In the genomic region with DNA sequence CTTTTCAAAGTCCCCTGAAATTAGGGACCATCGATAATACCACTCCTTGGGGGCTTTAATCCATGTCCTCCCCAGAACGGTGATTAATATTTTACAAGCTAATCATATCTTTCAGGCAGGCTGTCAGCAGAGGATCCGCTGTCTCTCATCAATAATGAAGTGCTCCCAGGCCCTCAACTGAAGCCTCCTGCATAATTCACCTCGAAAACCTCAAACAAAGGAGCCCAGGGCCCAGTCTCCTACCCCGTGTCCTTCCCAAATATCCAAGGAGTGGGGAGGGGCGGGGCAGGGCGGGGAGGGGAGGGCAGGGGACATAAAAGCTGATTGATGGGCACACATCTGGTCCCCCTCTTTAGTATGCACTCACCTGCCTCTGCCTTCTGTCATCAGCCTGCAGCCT, we compare ENCODE assay signal across 19 mouse cellular contexts. TPM values are rescaled to one million over a fixed set of nuclear protein-coding genes. Genes with fewer than 3 reads are reported as not detected.
DNase-seq lines count a peak whose midpoint lies in the region; ATAC-seq and TF ChIP-seq lines count a peak whose summit lies in the region.
"Had no signal": no experiment of that assay in that cellular context is flagged by ENCODE, and none has a peak within 500 bp of the region (broad histone marks: within the 10 kb centered on the region; RNA-seq: fewer than 3 reads in every experiment).

No protein-coding gene starts in this region.

- no peaks in the 10 kb centered on the region for H3K36me3 ChIP-seq in hindbrain, embryonic 10.5 days
- no peaks in the 10 kb centered on the region for H3K36me3 ChIP-seq in hindbrain, postnatal 0 days (ENCODE audit: insufficient read depth, low read length)
- H3K36me3 ChIP-seq in midbrain, embryonic 12.5 days = no peaks in the 10 kb centered on the region
- no peaks in the 10 kb centered on the region for H3K36me3 ChIP-seq in midbrain, embryonic 11.5 days (ENCODE audit: control insufficient read depth, insufficient read depth, low read length)
- no peaks in the 10 kb centered on the region for H3K36me3 ChIP-seq in midbrain, embryonic 16.5 days (ENCODE audit: control insufficient read depth, insufficient read depth, low read length)
- H3K36me3 ChIP-seq in liver, embryonic 12.5 days = no peaks in the 10 kb centered on the region
- H3K36me3 ChIP-seq: embryonic facial prominence, embryonic 10.5 days; heart, embryonic 15.5 days had no signal

- no peak for DNase-seq in hindbrain, embryonic 10.5 days (ENCODE audit: low spot score)
- no peak for DNase-seq in hindbrain, postnatal 0 days (ENCODE audit: low spot score)
- no peak for DNase-seq in midbrain, embryonic 11.5 days (ENCODE audit: low spot score, missing footprints)
- DNase-seq in brain, embryonic 14.5 days (ENCODE audit: low read depth) = peak; percentile 52
- DNase-seq: adrenal gland, postnatal 10 days; cerebellum, adult 11-12 months; cerebellum, adult 9-11 months; forebrain, postnatal 0 days; gastrocnemius, postnatal 14 days; heart, adult 2 months; heart, postnatal 14 days had no signal

- H3K4me3 ChIP-seq in hindbrain, embryonic 10.5 days = no peak overlapping the region
- no peak overlapping the region for H3K4me3 ChIP-seq in hindbrain, postnatal 0 days (ENCODE audit: low read length)
- no peak overlapping the region for H3K4me3 ChIP-seq in midbrain, embryonic 12.5 days
- no peak overlapping the region for H3K4me3 ChIP-seq in midbrain, embryonic 11.5 days (ENCODE audit: low read depth, low read length)
- H3K4me3 ChIP-seq in midbrain, embryonic 16.5 days (ENCODE audit: low read depth, low read length) = no peak overlapping the region
- no peak overlapping the region for H3K4me3 ChIP-seq in liver, embryonic 12.5 days
- H3K4me3 ChIP-seq: embryonic facial prominence, embryonic 10.5 days; forebrain, embryonic 13.5 days; heart, adult 2 months; heart, embryonic 15.5 days had no signal

- peaks cover 45% of the 10 kb centered on the region for H3K27me3 ChIP-seq in hindbrain, embryonic 10.5 days (ENCODE audit: insufficient read depth, poor library complexity, severe bottlenecking)
- no peaks in the 10 kb centered on the region for H3K27me3 ChIP-seq in hindbrain, postnatal 0 days (ENCODE audit: insufficient read depth, low read length)
- H3K27me3 ChIP-seq in midbrain, embryonic 12.5 days = peaks cover 32% of the 10 kb centered on the region
- peaks cover 2% of the 10 kb centered on the region for H3K27me3 ChIP-seq in midbrain, embryonic 11.5 days (ENCODE audit: control insufficient read depth, insufficient read depth, low read length)
- H3K27me3 ChIP-seq in midbrain, embryonic 16.5 days (ENCODE audit: control insufficient read depth, insufficient read depth, low read depth, low read length) = no peaks in the 10 kb centered on the region
- peaks cover 37% of the 10 kb centered on the region for H3K27me3 ChIP-seq in liver, embryonic 12.5 days (replicated peaks)

- peaks cover 6% of the 10 kb centered on the region; the same call in 1 of the 2 replicates for H3K9me3 ChIP-seq in hindbrain, embryonic 10.5 days
- H3K9me3 ChIP-seq in hindbrain, postnatal 0 days (ENCODE audit: low read length) = no peaks in the 10 kb centered on the region
- H3K9me3 ChIP-seq in midbrain, embryonic 12.5 days = no peaks in the 10 kb centered on the region
- no peaks in the 10 kb centered on the region for H3K9me3 ChIP-seq in midbrain, embryonic 11.5 days (ENCODE audit: control insufficient read depth, low read length)
- no peaks in the 10 kb centered on the region for H3K9me3 ChIP-seq in midbrain, embryonic 16.5 days (replicated peaks; ENCODE audit: control insufficient read depth, low read length, poor library complexity, severe bottlenecking)
- peaks cover 10% of the 10 kb centered on the region; the same call in 1 of the 2 replicates for H3K9me3 ChIP-seq in liver, embryonic 12.5 days (replicated peaks)
- H3K9me3 ChIP-seq: forebrain, embryonic 13.5 days; heart, embryonic 15.5 days had no signal

- TF ChIP-seq CTCF in hindbrain, postnatal 0 days (IDR thresholded peaks at IDR 0.05; ENCODE audit: low read depth) = no peak
- TF ChIP-seq CTCF in brain, embryonic 14.5 days (IDR thresholded peaks at IDR 0.05; ENCODE audit: borderline replicate concordance, extremely low read depth, insufficient read depth, insufficient read length) = no peak

- ATAC-seq in hindbrain, postnatal 0 days = no peak
- ATAC-seq in midbrain, embryonic 12.5 days (ENCODE audit: low FRiP score, low read depth) = 0 out of 2 replicates have a peak, but pooled peaks have one; percentile 48
- ATAC-seq in midbrain, embryonic 11.5 days (ENCODE audit: low FRiP score) = no peak
- peak; percentile 49 for ATAC-seq in midbrain, embryonic 16.5 days
- ATAC-seq in liver, embryonic 12.5 days = no peak
- ATAC-seq: forebrain, embryonic 13.5 days; forebrain, postnatal 0 days had no signal

- peaks cover 47% of the 10 kb centered on the region for H3K4me1 ChIP-seq in hindbrain, embryonic 10.5 days (replicated peaks)
- H3K4me1 ChIP-seq in hindbrain, postnatal 0 days (ENCODE audit: insufficient read depth, low read length) = no peaks in the 10 kb centered on the region
- H3K4me1 ChIP-seq in midbrain, embryonic 12.5 days = peaks cover 30% of the 10 kb centered on the region
- H3K4me1 ChIP-seq in midbrain, embryonic 11.5 days (ENCODE audit: control insufficient read depth, insufficient read depth, low read length) = peaks cover 12% of the 10 kb centered on the region
- peaks cover 16% of the 10 kb centered on the region for H3K4me1 ChIP-seq in midbrain, embryonic 16.5 days (ENCODE audit: control insufficient read depth, insufficient read depth, low read length)
- H3K4me1 ChIP-seq in liver, embryonic 12.5 days = no peaks in the 10 kb centered on the region

- peak overlapping the region; percentile 57; the same call in 1 of the 2 replicates for H3K27ac ChIP-seq in hindbrain, embryonic 10.5 days
- no peak overlapping the region for H3K27ac ChIP-seq in hindbrain, postnatal 0 days
- H3K27ac ChIP-seq in midbrain, embryonic 12.5 days (replicated peaks) = 0 out of 2 replicates have a peak overlapping the region, but pooled peaks have one; percentile 1
- H3K27ac ChIP-seq in midbrain, embryonic 11.5 days (ENCODE audit: low read depth, low read length) = no peak overlapping the region
- H3K27ac ChIP-seq in midbrain, embryonic 16.5 days (ENCODE audit: low read length) = no peak overlapping the region
- no peak overlapping the region for H3K27ac ChIP-seq in liver, embryonic 12.5 days
- H3K27ac ChIP-seq: embryonic facial prominence, embryonic 10.5 days; forebrain, embryonic 13.5 days; heart, adult 2 months; heart, embryonic 15.5 days had no signal

- TF ChIP-seq POLR2A in brain, embryonic 14.5 days (IDR thresholded peaks at IDR 0.05; ENCODE audit: borderline replicate concordance, extremely low read depth, insufficient read depth, insufficient read length, poor library complexity, severe bottlenecking) = no peak

- H3K4me2 ChIP-seq in hindbrain, postnatal 0 days (ENCODE audit: low read depth, low read length) = no peak overlapping the region
- no peak overlapping the region for H3K4me2 ChIP-seq in midbrain, embryonic 12.5 days (replicated peaks)
- H3K4me2 ChIP-seq in midbrain, embryonic 11.5 days = no peak overlapping the region
- no peak overlapping the region for H3K4me2 ChIP-seq in midbrain, embryonic 16.5 days (ENCODE audit: low read length)
- H3K4me2 ChIP-seq in liver, embryonic 12.5 days = no peak overlapping the region
- H3K4me2 ChIP-seq: forebrain, embryonic 13.5 days; heart, embryonic 11.5 days; heart, embryonic 15.5 days had no signal

- H3K9ac ChIP-seq in hindbrain, postnatal 0 days (replicated peaks; ENCODE audit: low read length) = no peak overlapping the region
- no peak overlapping the region for H3K9ac ChIP-seq in midbrain, embryonic 12.5 days (replicated peaks)
- no peak overlapping the region for H3K9ac ChIP-seq in midbrain, embryonic 11.5 days (ENCODE audit: low read length)
- H3K9ac ChIP-seq in midbrain, embryonic 16.5 days (ENCODE audit: low read depth, low read length) = no peak overlapping the region
- H3K9ac ChIP-seq in liver, embryonic 12.5 days = no peak overlapping the region
- H3K9ac ChIP-seq: forebrain, embryonic 13.5 days; forebrain, postnatal 0 days; heart, embryonic 15.5 days had no signal

- 39% methylated on average over 7 of the region's 7 CpGs for WGBS in hindbrain, embryonic 10.5 days
- 33% methylated on average over 7 of the region's 7 CpGs for WGBS in hindbrain, postnatal 0 days
- WGBS in midbrain, embryonic 12.5 days = 38% methylated on average over 7 of the region's 7 CpGs
- 27% methylated on average over 7 of the region's 7 CpGs for WGBS in midbrain, embryonic 11.5 days
- whole genome bisulfite sequencing in midbrain, embryonic 16.5 days = 30% methylated on average over 7 of the region's 7 CpGs
- 62% methylated on average over 7 of the region's 7 CpGs for WGBS in liver, embryonic 12.5 days (ENCODE audit: insufficient replicate concordance)

RNA-seq across cellular contexts. Expression of gene Klhdc7a, which starts 31.2 kb away (rescaled TPM):
- 0.41 and 0.47 TPM in 2 replicates for polyA plus RNA-seq in hindbrain, embryonic 10.5 days (2016; fragmentation: Nextera tagmentation; extraction: Ambion mirVana)
- 1.0 and 1.6 TPM in 2 replicates for total RNA-seq in hindbrain, postnatal 0 days (2014; rRNA removed)
- polyA plus RNA-seq in hindbrain, postnatal 0 days (2015; fragmentation: Nextera tagmentation; extraction: Ambion mirVana) = 0.58 and 0.69 TPM in 2 replicates
- 0.28 and 0.41 TPM in 2 replicates for polyA plus RNA-seq in midbrain, embryonic 12.5 days (2016; fragmentation: Nextera tagmentation; extraction: Ambion mirVana)
- 0.10 and 0.17 TPM in 2 replicates for polyA plus RNA-seq in midbrain, embryonic 11.5 days (2014; fragmentation: Nextera tagmentation; extraction: Ambion mirVana)
- polyA plus RNA-seq in brain, embryonic 14.5 days (2012; rRNA removed) = 0.49 and 0.96 TPM in 2 replicates
- 0.34 and 0.39 TPM in 2 replicates for polyA plus RNA-seq in midbrain, embryonic 16.5 days (2015; fragmentation: Nextera tagmentation; extraction: Ambion mirVana)
- polyA plus RNA-seq in liver, embryonic 12.5 days (2016; fragmentation: Nextera tagmentation; extraction: Ambion mirVana) = 0.06 and 0.10 TPM in 2 replicates
- total RNA-seq: hematopoietic stem cell, adult 5-6 weeks had no signal

Comparison
In these comparisons a context has a peak if more than half of its experiments do, and no peak if none do; other contexts are left out.
1. H3K27ac ChIP-seq: peak in hindbrain, embryonic 10.5 days (single experiment) and midbrain, embryonic 12.5 days (single experiment); none in hindbrain, postnatal 0 days (single experiment), midbrain, embryonic 11.5 days (single experiment), midbrain, embryonic 16.5 days (single experiment) and liver, embryonic 12.5 days (single experiment).
2. ATAC-seq: peak in midbrain, embryonic 12.5 days (single experiment) and midbrain, embryonic 16.5 days (single experiment); none in hindbrain, postnatal 0 days (single experiment), midbrain, embryonic 11.5 days (single experiment) and liver, embryonic 12.5 days (single experiment).